Mouse (Mus musculus): ENCODE measurements at regions not wholly inside any gene's neighbourhood (a gene's known extent, or its start where the extent isn't known, plus 50 kb on each side); places are given as distances from the start of the nearest gene placed in this dataset.
A peak's percentile ranks its signal among the peaks of the same experiment; 100 is the strongest.

DNA sequence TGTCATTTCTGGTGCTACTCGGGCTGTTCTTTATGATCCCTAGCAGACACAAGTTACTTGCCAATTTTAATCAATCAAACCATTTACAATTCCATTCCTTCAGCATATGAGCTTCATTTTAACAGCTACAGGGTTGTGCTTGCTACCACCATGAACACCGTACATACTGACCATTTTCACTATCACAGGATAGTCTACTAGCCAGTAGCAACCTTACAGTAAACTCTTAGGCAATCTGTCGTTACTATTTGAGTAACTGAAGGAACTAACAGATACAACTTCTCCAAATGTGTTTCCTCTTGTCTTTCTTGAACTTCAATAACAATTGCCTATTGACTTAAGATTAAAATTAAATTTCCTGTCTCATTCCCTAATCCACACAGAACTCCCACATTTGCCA, 67.9 kb upstream of the Nckap5 start:
- H3K36me3 ChIP-seq = no peaks in the 10 kb centered on the region
- no peaks in the 10 kb centered on the region for H3K27me3 ChIP-seq
- 86% methylated on average over 3 of the region's 3 CpGs for WGBS
- no peaks in the 10 kb centered on the region for H3K9me3 ChIP-seq
- H3K4me3 ChIP-seq = no peak overlapping the region
- H3K27ac ChIP-seq (replicated peaks) = no peak overlapping the region
- no peak overlapping the region for H3K4me2 ChIP-seq (replicated peaks)
- no peak for ATAC-seq (replicated peaks)
- peaks cover 7% of the 10 kb centered on the region; the same call in 1 of the 2 replicates for H3K4me1 ChIP-seq
- H3K9ac ChIP-seq (replicated peaks) = no peak overlapping the region

DNA sequence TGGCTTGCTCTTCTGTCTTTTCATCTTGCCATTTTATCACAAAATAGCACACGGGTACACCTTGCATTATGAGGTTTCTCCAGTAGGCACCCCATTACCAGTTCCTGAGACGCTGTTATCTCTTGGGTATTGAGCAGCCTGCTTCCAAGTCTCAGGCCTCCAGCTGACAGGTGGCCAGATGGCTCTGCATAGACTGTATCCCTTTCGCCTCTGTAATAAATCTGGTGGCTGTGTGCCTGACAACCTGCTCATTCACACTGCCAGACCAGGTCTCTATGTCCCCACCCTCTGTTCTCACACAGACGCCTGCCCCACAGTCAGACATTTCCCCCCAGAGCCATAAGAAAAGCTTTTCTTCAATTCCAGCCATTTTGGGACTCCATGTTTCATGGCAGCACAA, 66.3 kb upstream of the Nckap5 start:
- peaks cover 7% of the 10 kb centered on the region; the same call in 1 of the 2 replicates for H3K4me1 ChIP-seq
- WGBS = 66% methylated on average over 4 of the region's 4 CpGs
- H3K27me3 ChIP-seq = no peaks in the 10 kb centered on the region
- H3K4me3 ChIP-seq = no peak overlapping the region
- no peaks in the 10 kb centered on the region for H3K36me3 ChIP-seq
- no peak overlapping the region for H3K4me2 ChIP-seq (replicated peaks)
- H3K27ac ChIP-seq (replicated peaks) = no peak overlapping the region
- ATAC-seq (replicated peaks) = peak; percentile 66; the same call in 1 of the 2 replicates
- H3K9me3 ChIP-seq = no peaks in the 10 kb centered on the region
- no peak overlapping the region for H3K9ac ChIP-seq (replicated peaks)

DNA sequence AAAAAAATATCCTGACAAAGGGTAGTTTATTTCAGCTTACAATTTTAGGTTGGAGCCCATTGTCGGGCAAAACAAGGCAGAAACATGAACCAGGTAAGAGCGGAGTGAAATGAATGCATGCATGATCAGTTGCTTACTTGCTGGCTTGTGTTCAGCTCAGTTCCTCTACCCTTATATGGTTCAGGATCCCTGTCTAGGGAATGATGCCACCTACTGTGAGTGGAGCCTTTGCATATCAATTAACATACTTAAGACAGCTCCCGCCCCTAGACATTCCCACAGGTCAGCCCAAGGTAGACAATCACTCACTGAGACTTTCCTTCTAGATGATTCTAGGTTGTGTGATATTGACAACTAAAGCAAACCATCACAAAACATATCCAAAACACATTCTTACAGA, 50.2 kb upstream of the Nckap5 start:
- Histone ChIP-seq H3K4me1 (no peaks in the 10 kb centered on the region), H3K36me3 (no peaks in the 10 kb centered on the region), H3K9ac (replicated peaks) (no peak overlapping the region), H3K9me3 (no peaks in the 10 kb centered on the region), H3K4me2 (replicated peaks) (no peak overlapping the region), H3K27me3 (no peaks in the 10 kb centered on the region), H3K4me3 (no peak overlapping the region), H3K27ac (replicated peaks) (no peak overlapping the region)
- ATAC-seq (replicated peaks) = no peak
- 89% methylated on average over 3 of the region's 3 CpGs for WGBS

Measured in forebrain, embryonic 15.5 days (tissue).